Mouse (Mus musculus) limb, embryonic 14.5 days (tissue): ENCODE data around the gene Ift81. TPM values are rescaled to one million over a fixed set of nuclear protein-coding genes. Genes with fewer than 3 reads are reported as not detected.

Experiments
- ATAC-seq: fragments of 200-750 bp; cut with Nextera tagmentation; 2 replicates; pipeline ENCODE4 v1.8.0; 2017; ENCODE audit warnings: low read depth, moderate number of reproducible peaks, moderate TSS enrichment; ENCODE audit not compliant: low FRiP score
- DNase-seq: peaks from one replicate; pipeline ENCODE4 v3.0.0-alpha.2; 2015; ENCODE audit warnings: low spot score
- H3K27ac ChIP-seq: fragments of 300-500 bp; sonication (generic); replicated peaks from 2 replicates; pipeline ENCODE4 v1.5.1; 2014; ENCODE audit warnings: low read depth, mild to moderate bottlenecking, low read length, moderate library complexity, mixed read lengths
- H3K27me3 ChIP-seq: fragments of 300-500 bp; sonication (generic); 2 replicates; pipeline ENCODE4 v1.6.1; 2014; ENCODE audit warnings: low read length, mixed read lengths; ENCODE audit not compliant: control insufficient read depth, insufficient read depth
- H3K36me3 ChIP-seq: fragments of 300-500 bp; sonication (generic); 2 replicates; pipeline ENCODE4 v1.6.1; 2014; ENCODE audit warnings: mild to moderate bottlenecking, low read length, moderate library complexity, mixed read lengths; ENCODE audit not compliant: control insufficient read depth, insufficient read depth
- H3K4me1 ChIP-seq: fragments of 300-500 bp; sonication (generic); 2 replicates; pipeline ENCODE4 v1.6.1; 2014; ENCODE audit warnings: antibody characterized with exemption, low read length, mixed read lengths; ENCODE audit not compliant: control insufficient read depth, insufficient read depth
- H3K4me2 ChIP-seq: fragments of 300-500 bp; sonication (generic); replicated peaks from 2 replicates; pipeline ENCODE4 v1.6.1; 2014; ENCODE audit warnings: low read depth, mild to moderate bottlenecking, low read length, moderate library complexity; ENCODE audit not compliant: severe bottlenecking
- H3K4me3 ChIP-seq: fragments of 300-500 bp; sonication (generic); replicated peaks from 2 replicates; pipeline ENCODE4 v1.5.1; 2014; ENCODE audit warnings: low read length
- H3K9ac ChIP-seq: fragments of 300-500 bp; sonication (generic); 2 replicates; pipeline ENCODE4 v1.6.1; 2014; ENCODE audit warnings: mild to moderate bottlenecking, low read depth, low read length, moderate library complexity; ENCODE audit not compliant: severe bottlenecking
- H3K9me3 ChIP-seq: fragments of 300-500 bp; sonication (generic); 2 replicates; pipeline ENCODE4 v1.6.1; 2016; ENCODE audit warnings: low read length; ENCODE audit not compliant: control insufficient read depth
- POLR2A ChIP-seq: fragments of 200-500 bp; IDR thresholded peaks from 2 replicates; pipeline ENCODE4 v1.8.0; 2012; ENCODE audit warnings: inconsistent platforms, mild to moderate bottlenecking, moderate library complexity, borderline replicate concordance; ENCODE audit not compliant: insufficient read depth, insufficient read length; ENCODE audit errors: extremely low read depth
- whole genome bisulfite sequencing: fragments of 180-500 bp; shearing (Covaris S2); extraction: QIAGEN DNeasy Blood & Tissue Kit; methylation state at CpG from one replicate; pipeline ENCODE4 v1.1.7; 2014; 5-methylcytosine and 5-hydroxymethylcytosine counted together
- polyA plus RNA-seq, 2 experiments: library from polyadenylated mRNA; depleted of rRNA in 1 of 2; stranded (reverse) in 1 of 2; unstranded in 1 of 2; fragments of >200 nt; fragmentation: Nextera tagmentation in 1 of 2; extraction: Ambion mirVana in 1 of 2; gene quantifications; 2 replicates each; pipeline versions ENCODE4 v1.2.1 to v1.2.3; 2012 to 2014

The Ift81 gene
- polyA plus RNA-seq, 2 experiments = 17.2 to 32.7 TPM

GRCm38 (mm10) chr5:122527761-122528160 lies 86.6 kb downstream of the Ift81 start:
- ATAC-seq (peak; percentile 42; the same call in 1 of the 2 replicates), DNase-seq (peak; percentile 59)
- H3K36me3 ChIP-seq = no peaks in the 10 kb centered on the region
- peak overlapping the region; percentile 40 for H3K9ac ChIP-seq
- H3K27ac ChIP-seq = peak overlapping the region; percentile 82
- H3K9me3 ChIP-seq = no peaks in the 10 kb centered on the region
- H3K4me3 ChIP-seq = no peak overlapping the region; the same call in 1 of the 2 replicates
- TF ChIP-seq POLR2A = no peak
- WGBS = 21% methylated on average over 11 of the region's 11 CpGs
- peak overlapping the region; percentile 27; the same call in 1 of the 2 replicates for H3K4me2 ChIP-seq
- H3K4me1 ChIP-seq = peaks cover 35% of the 10 kb centered on the region
- no peaks in the 10 kb centered on the region for H3K27me3 ChIP-seq

DNA sequence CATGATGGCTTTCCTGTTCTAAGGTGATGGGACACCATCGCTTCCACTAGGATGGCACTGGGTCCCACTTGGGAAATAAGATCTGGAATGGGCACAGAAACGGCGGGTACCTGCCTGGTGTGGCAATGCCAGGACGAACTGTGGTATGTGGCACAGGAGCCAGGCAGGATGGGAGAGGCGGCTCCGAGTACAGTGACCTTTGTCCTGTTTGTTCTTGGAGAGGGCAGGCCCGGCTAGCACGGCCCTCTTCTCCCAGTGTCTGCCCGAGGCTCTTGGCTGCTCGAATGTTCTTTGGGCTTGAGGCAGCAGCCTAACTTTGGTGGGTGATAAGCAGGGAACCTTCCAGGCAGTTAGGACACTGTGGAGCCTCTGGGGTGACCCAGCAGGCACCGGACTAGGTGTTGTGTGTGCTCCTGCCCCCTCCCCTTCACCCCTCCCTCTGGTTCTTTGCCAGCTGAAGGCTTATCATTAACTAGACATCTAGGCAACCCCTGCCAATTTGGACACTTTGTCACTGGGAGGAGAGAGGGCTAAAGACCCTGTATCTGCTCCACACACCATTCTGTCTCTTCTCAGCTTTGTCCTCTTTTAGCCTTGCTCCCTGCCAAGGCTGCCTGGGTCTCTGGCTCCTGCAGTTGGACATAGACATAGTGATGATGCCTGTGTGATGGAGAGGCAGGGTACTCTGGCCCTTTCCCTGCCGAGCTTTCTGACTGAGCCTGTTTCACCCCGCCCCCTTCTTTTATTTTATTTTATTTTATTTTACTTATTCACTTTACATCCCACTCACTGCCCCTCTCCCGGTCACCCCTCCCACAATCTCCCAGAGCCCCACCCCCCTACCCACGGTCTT lies 87.2 kb downstream of the Ift81 start:
- 63% methylated on average over 15 of the region's 15 CpGs for WGBS
- no peak for ATAC-seq
- Histone ChIP-seq H3K9me3 (no peaks in the 10 kb centered on the region), H3K27me3 (no peaks in the 10 kb centered on the region), H3K4me2 (peak overlapping the region; percentile 27; the same call in 1 of the 2 replicates), H3K4me1 (peaks cover 35% of the 10 kb centered on the region), H3K4me3 (no peak overlapping the region; the same call in 1 of the 2 replicates), H3K27ac (peak overlapping the region; percentile 82), H3K36me3 (no peaks in the 10 kb centered on the region), H3K9ac (peak overlapping the region; percentile 40)
- no peak for DNase-seq
- no peak for TF ChIP-seq POLR2A

- TF ChIP-seq POLR2A = no peak
- H3K4me3 ChIP-seq = no peak overlapping the region
- H3K4me2 ChIP-seq = no peak overlapping the region
- H3K27me3 ChIP-seq = no peaks in the 10 kb centered on the region
- H3K9ac ChIP-seq = no peak overlapping the region
- H3K27ac ChIP-seq = no peak overlapping the region
- peaks cover 35% of the 10 kb centered on the region for H3K4me1 ChIP-seq
- 94% methylated on average over 9 of the region's 9 CpGs for WGBS
- no peaks in the 10 kb centered on the region for H3K36me3 ChIP-seq
- no peaks in the 10 kb centered on the region for H3K9me3 ChIP-seq
- ATAC-seq (no peak), DNase-seq (no peak)
Measured at GRCm38 (mm10) chr5:122526405-122526804, 87.9 kb downstream of the Ift81 start.

DNA sequence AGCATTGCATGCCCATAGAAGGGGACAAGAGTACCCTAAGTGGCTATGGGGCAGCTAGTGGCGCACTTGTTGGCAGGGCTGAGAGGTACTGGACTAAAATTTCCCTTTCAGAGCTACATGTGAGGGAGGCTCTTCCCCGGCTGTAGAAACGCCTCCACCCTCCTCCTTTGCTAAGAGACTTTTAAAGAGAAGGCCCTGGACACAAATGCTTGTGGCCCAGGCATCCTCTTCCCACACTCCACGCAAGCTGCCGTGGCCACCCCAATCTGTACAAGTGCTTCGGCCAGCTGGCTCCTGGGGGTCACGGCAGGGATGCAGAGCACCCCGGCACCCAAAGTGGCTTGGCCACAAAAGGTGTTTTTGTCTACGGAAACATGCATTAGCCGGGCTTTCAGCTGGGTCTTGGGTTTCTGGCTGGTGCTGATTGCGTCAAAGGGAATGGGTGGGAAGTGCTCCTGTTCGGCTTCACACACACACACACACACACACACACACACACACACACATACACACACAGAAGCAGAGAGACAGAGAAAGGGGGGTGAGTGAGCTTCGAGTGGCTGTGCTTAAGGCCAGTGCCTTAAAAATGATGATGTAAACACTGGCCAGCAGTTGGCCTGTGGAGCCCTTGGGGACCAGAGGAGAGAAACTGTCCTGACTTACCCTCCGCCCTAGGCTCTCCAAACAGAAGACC lies 88.9 kb downstream of the Ift81 start:
- Histone ChIP-seq H3K9me3 (no peaks in the 10 kb centered on the region), H3K4me3 (no peak overlapping the region), H3K4me1 (peaks cover 35% of the 10 kb centered on the region), H3K4me2 (no peak overlapping the region), H3K27me3 (no peaks in the 10 kb centered on the region), H3K36me3 (no peaks in the 10 kb centered on the region), H3K9ac (no peak overlapping the region), H3K27ac (no peak overlapping the region)
- WGBS = 75% methylated on average over 14 of the region's 14 CpGs
- DNase-seq = no peak
- ATAC-seq = no peak
- no peak for TF ChIP-seq POLR2A

DNA sequence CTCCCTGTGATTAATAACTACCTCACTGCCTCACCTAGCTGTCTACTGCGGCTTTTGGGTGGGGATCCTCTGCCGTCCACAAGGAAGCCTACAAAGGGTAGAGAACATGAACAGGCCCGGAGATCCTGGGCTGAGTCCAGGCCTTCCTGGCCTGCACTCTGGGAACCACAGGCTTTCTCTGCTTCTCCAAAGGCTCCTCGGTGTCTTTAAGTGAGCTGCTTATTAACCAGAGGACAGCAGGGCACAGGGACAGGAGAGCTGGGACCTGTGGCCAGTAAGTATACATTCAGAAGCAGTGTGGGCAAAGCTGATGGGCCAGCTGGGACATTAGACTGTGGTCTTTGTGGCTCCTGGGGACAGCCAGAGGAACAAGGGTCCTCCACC lies 89.5 kb downstream of the Ift81 start:
- TF ChIP-seq POLR2A = no peak
- WGBS = 70% methylated on average over 4 of the region's 4 CpGs
- DNase-seq (no peak), ATAC-seq (no peak)
- Histone ChIP-seq H3K4me2 (no peak overlapping the region), H3K27me3 (no peaks in the 10 kb centered on the region), H3K27ac (no peak overlapping the region), H3K9me3 (no peaks in the 10 kb centered on the region), H3K9ac (no peak overlapping the region), H3K4me3 (no peak overlapping the region), H3K4me1 (peaks cover 31% of the 10 kb centered on the region), H3K36me3 (no peaks in the 10 kb centered on the region)
